Mouse (Mus musculus) midbrain, postnatal 0 days (tissue): ENCODE data around the gene Arl13b. TPM values are rescaled to one million over a fixed set of nuclear protein-coding genes. Genes with fewer than 3 reads are reported as not detected.

ENCODE experiments used
- ATAC-seq: fragments of 200-750 bp; cut with Nextera tagmentation; 2 replicates; pipeline ENCODE4 v1.8.0; 2017; ENCODE audit warnings: moderate number of reproducible peaks, mild to moderate bottlenecking, moderate TSS enrichment, moderate library complexity; ENCODE audit not compliant: low FRiP score
- DNase-seq: peaks from one replicate; pipeline ENCODE4 v3.0.0-alpha.2; 2015; ENCODE audit warnings: low spot score
- H3K27ac ChIP-seq: fragments of 300-500 bp; sonication (generic); 2 replicates; pipeline ENCODE4 v1.5.1; 2014; ENCODE audit warnings: low read depth, mild to moderate bottlenecking, low read length, mixed read lengths
- H3K27me3 ChIP-seq: fragments of 300-500 bp; sonication (generic); 2 replicates; pipeline ENCODE4 v1.6.1; 2014; ENCODE audit warnings: low read length, control low read depth, mixed read lengths; ENCODE audit not compliant: insufficient read depth
- H3K36me3 ChIP-seq: fragments of 300-500 bp; sonication (generic); 2 replicates; pipeline ENCODE4 v1.6.1; 2014; ENCODE audit warnings: low read length, control low read depth, mixed read lengths; ENCODE audit not compliant: insufficient read depth
- H3K4me1 ChIP-seq: fragments of 300-500 bp; sonication (generic); 2 replicates; pipeline ENCODE4 v1.6.1; 2014; ENCODE audit warnings: mild to moderate bottlenecking, control low read depth, antibody characterized with exemption, low read length, mixed read lengths; ENCODE audit not compliant: insufficient read depth
- H3K4me2 ChIP-seq: fragments of 300-500 bp; sonication (generic); 2 replicates; pipeline ENCODE4 v1.6.1; 2014; ENCODE audit warnings: low read depth, mild to moderate bottlenecking, low read length, mixed read lengths; ENCODE audit not compliant: poor library complexity, severe bottlenecking
- H3K4me3 ChIP-seq: fragments of 300-500 bp; sonication (generic); 2 replicates; pipeline ENCODE4 v1.5.1; 2014; ENCODE audit warnings: low read depth, mild to moderate bottlenecking, low read length, moderate library complexity
- H3K9ac ChIP-seq: fragments of 300-500 bp; sonication (generic); replicated peaks from 2 replicates; pipeline ENCODE4 v1.6.1; 2014; ENCODE audit warnings: mild to moderate bottlenecking, low read length, moderate library complexity, mixed read lengths; ENCODE audit not compliant: poor library complexity, severe bottlenecking
- H3K9me3 ChIP-seq: fragments of 300-500 bp; sonication (generic); 2 replicates; pipeline ENCODE4 v1.6.1; 2016; ENCODE audit warnings: low read length, control low read depth
- CTCF ChIP-seq: IDR thresholded peaks from 2 replicates; pipeline ENCODE4 v1.5.1; 2016; ENCODE audit warnings: antibody characterized with exemption, mild to moderate bottlenecking
- WGBS: fragments of 180-500 bp; shearing (Covaris S2); extraction: QIAGEN DNeasy Blood & Tissue Kit; methylation state at CpG from one replicate; pipeline ENCODE4 v1.1.7; 2014; 5-methylcytosine and 5-hydroxymethylcytosine counted together
- polyA plus RNA-seq: library from polyadenylated mRNA; unstranded; fragments of >200 nt; fragmentation: Nextera tagmentation; extraction: Ambion mirVana; gene quantifications from 2 replicates; pipeline ENCODE4 v1.2.1, GENCODE M21; 2015
- total RNA-seq: library from RNA; depleted of rRNA; stranded (reverse); fragments of >200 nt; gene quantifications from 2 replicates; pipeline ENCODE4 v1.2.3, GENCODE M21; 2014

Arl13b gene
- total and polyA plus RNA-seq, 2 experiments from 2014 or later = 10.0 to 13.6 TPM

GRCm38 (mm10) chr16:62860140-62860539 lies 13.3 kb upstream of the Arl13b start:
- H3K27ac ChIP-seq = no peak overlapping the region
- H3K9ac ChIP-seq = no peak overlapping the region
- H3K27me3 ChIP-seq = no peaks in the 10 kb centered on the region
- ATAC-seq = no peak
- no peaks in the 10 kb centered on the region for H3K9me3 ChIP-seq
- DNase-seq = no peak
- no peaks in the 10 kb centered on the region for H3K4me1 ChIP-seq
- no peak overlapping the region for H3K4me3 ChIP-seq
- 83% methylated on average over 1 of the region's 1 CpGs for WGBS
- H3K36me3 ChIP-seq = no peaks in the 10 kb centered on the region
- H3K4me2 ChIP-seq = no peak overlapping the region
- no peak for TF ChIP-seq CTCF

GRCm38 (mm10) chr16:62858018-62858417 lies 11.2 kb upstream of the Arl13b start:
- peak; percentile 53 for TF ChIP-seq CTCF
- DNase-seq (no peak), ATAC-seq (no peak)
- no peaks in the 10 kb centered on the region for H3K27me3 ChIP-seq
- H3K4me2 ChIP-seq = no peak overlapping the region
- no peaks in the 10 kb centered on the region for H3K4me1 ChIP-seq
- 90% methylated on average over 1 of the region's 1 CpGs for WGBS
- no peak overlapping the region for H3K9ac ChIP-seq
- no peaks in the 10 kb centered on the region for H3K36me3 ChIP-seq
- no peak overlapping the region for H3K4me3 ChIP-seq
- no peak overlapping the region for H3K27ac ChIP-seq
- no peaks in the 10 kb centered on the region for H3K9me3 ChIP-seq

- no peak overlapping the region for H3K4me2 ChIP-seq
- no peak for TF ChIP-seq CTCF
- no peaks in the 10 kb centered on the region for H3K4me1 ChIP-seq
- no peaks in the 10 kb centered on the region for H3K36me3 ChIP-seq
- H3K9me3 ChIP-seq = no peaks in the 10 kb centered on the region
- no peak overlapping the region for H3K4me3 ChIP-seq
- no peaks in the 10 kb centered on the region for H3K27me3 ChIP-seq
- DNase-seq (no peak), ATAC-seq (no peak)
- no peak overlapping the region for H3K9ac ChIP-seq
- no peak overlapping the region for H3K27ac ChIP-seq
- WGBS = 94% methylated on average over 2 of the region's 2 CpGs
These were observed 10.7 kb upstream of the Arl13b start for GRCm38 (mm10) chr16:62857498-62857897.

DNA sequence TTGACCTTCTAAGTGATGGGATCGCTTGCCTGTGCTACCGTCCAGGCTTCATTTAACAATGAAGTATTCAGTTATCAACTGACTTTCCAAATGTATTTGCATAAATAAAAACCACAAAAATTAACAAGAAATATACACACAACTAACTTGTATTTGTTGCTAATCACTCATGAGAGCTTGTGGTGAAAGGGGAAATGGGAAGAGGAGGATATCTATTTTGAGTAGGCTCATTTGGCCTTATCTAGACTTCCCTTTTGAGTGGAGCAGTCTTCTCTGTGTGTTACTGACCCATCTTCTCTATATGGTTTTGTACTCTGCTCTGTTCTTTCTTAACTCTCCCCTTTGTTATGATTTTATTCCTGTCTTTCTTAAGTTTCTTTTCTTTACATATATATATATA lies 9.4 kb upstream of the Arl13b start:
- DNase-seq (no peak), ATAC-seq (no peak)
- H3K9me3 ChIP-seq = no peaks in the 10 kb centered on the region
- TF ChIP-seq CTCF = no peak
- whole genome bisulfite sequencing = 93% methylated on average over 2 of the region's 2 CpGs
- no peak overlapping the region for H3K4me3 ChIP-seq
- no peaks in the 10 kb centered on the region for H3K36me3 ChIP-seq
- H3K27ac ChIP-seq = no peak overlapping the region
- no peak overlapping the region for H3K4me2 ChIP-seq
- no peak overlapping the region for H3K9ac ChIP-seq
- no peaks in the 10 kb centered on the region for H3K27me3 ChIP-seq
- no peaks in the 10 kb centered on the region for H3K4me1 ChIP-seq

DNA sequence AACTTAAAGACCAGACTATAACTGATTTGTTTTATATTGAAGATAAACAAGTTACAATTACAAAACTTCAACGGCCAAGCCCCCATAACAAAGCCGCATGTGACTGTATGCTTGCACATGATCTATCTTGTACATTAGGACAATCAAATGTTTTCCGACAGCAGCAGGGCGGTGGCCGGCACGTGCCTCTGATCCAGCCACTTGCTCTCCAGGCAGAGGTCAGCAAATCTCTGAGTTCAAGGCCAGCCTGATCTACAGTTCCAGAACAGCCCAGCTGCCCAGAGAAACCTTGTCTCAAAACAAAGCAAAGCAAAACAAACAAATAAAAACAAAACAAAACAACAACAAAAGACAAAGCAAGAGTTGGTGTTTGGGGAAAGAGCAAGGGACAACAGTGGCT lies 8.5 kb upstream of the Arl13b start:
- 78% methylated on average over 6 of the region's 6 CpGs for WGBS
- Histone ChIP-seq H3K9ac (no peak overlapping the region), H3K9me3 (no peaks in the 10 kb centered on the region), H3K27me3 (no peaks in the 10 kb centered on the region), H3K4me2 (no peak overlapping the region), H3K36me3 (no peaks in the 10 kb centered on the region), H3K27ac (no peak overlapping the region), H3K4me3 (no peak overlapping the region), H3K4me1 (no peaks in the 10 kb centered on the region)
- TF ChIP-seq CTCF = no peak
- no peak for ATAC-seq
- no peak for DNase-seq

- Histone ChIP-seq H3K4me1 (no peaks in the 10 kb centered on the region), H3K9ac (peak within 1 kb of the TSS; percentile 82), H3K9me3 (no peaks in the 10 kb centered on the region), H3K36me3 (no peaks in the 10 kb centered on the region), H3K27me3 (no peaks in the 10 kb centered on the region), H3K4me3 (peak within 1 kb of the TSS; percentile 68), H3K4me2 (peak within 1 kb of the TSS; percentile 97), H3K27ac (0 out of 2 replicates have a peak within 1 kb of the TSS, but pooled peaks have one; percentile 38)
- DNase-seq (peak; percentile 37), ATAC-seq (peak; percentile 90)
- TF ChIP-seq CTCF = no peak
- WGBS = 2% methylated on average over 34 of the region's 42 CpGs
These were observed 7.6 kb upstream of the Arl13b start, which contains the start of gene Pros1 for GRCm38 (mm10) chr16:62854191-62855068. TSS of gene Pros1 (plus strand) at chr16:62854307.
